Mouse (Mus musculus) embryonic fibroblast, embryonic 13.5 days (primary cell): ENCODE measurements around the gene Clba1. TPM values are rescaled to one million over a fixed set of nuclear protein-coding genes. Genes with fewer than 3 reads are reported as not detected.
A peak's percentile ranks its signal among the peaks of the same experiment; 100 is the strongest.

ENCODE experiments used
- H3K27ac ChIP-seq: 2 replicates; pipeline ENCODE4 v1.5.1; 2012; ENCODE audit warnings: low read length, control low read depth, inconsistent platforms; ENCODE audit not compliant: insufficient read depth
- H3K4me1 ChIP-seq: 2 replicates; pipeline ENCODE4 v1.6.1; 2011; ENCODE audit warnings: low read length; ENCODE audit not compliant: control insufficient read depth, insufficient read depth
- H3K4me3 ChIP-seq: 2 replicates; pipeline ENCODE4 v1.5.1; 2011; ENCODE audit warnings: mild to moderate bottlenecking, control low read depth, low read length; ENCODE audit not compliant: insufficient read depth
- CTCF ChIP-seq: IDR thresholded peaks from 2 replicates; pipeline ENCODE4 v1.5.1; 2011; ENCODE audit warnings: mild to moderate bottlenecking, control low read depth, low read length, moderate library complexity, borderline replicate concordance; ENCODE audit not compliant: insufficient read depth
- POLR2A ChIP-seq: IDR thresholded peaks from 2 replicates; pipeline ENCODE4 v1.6.1; 2011; ENCODE audit warnings: low read depth, mild to moderate bottlenecking, control low read depth, low read length, moderate library complexity
- polyA plus RNA-seq: library from polyadenylated mRNA; stranded (reverse); fragments of >200 nt; gene quantifications from 2 replicates; pipeline ENCODE4 v1.2.4, GENCODE M21; 2011; ENCODE audit warnings: low read depth; ENCODE audit not compliant: missing spikeins, insufficient read length

Gene Clba1
- polyA plus RNA-seq, 1 experiment, result 13.0 TPM

- Histone ChIP-seq H3K4me3 (no peak overlapping the region), H3K27ac (no peak overlapping the region), H3K4me1 (no peaks in the 10 kb centered on the region)
- TF ChIP-seq CTCF (no peak), POLR2A (no peak)
Measured at GRCm38 (mm10) chr12:112768166-112768565, 40.6 kb upstream of the Clba1 start.

- Histone ChIP-seq H3K4me1 (no peaks in the 10 kb centered on the region), H3K27ac (no peak overlapping the region), H3K4me3 (no peak overlapping the region)
- TF ChIP-seq CTCF (no peak), POLR2A (no peak)
Measured at GRCm38 (mm10) chr12:112769031-112769430, 39.7 kb upstream of the Clba1 start.

GRCm38 (mm10) chr12:112769751-112770150, 39.0 kb upstream of the Clba1 start:
- no peaks in the 10 kb centered on the region for H3K4me1 ChIP-seq
- H3K27ac ChIP-seq, result no peak overlapping the region
- no peak for TF ChIP-seq CTCF
- TF ChIP-seq POLR2A, result no peak
- H3K4me3 ChIP-seq, result no peak overlapping the region

GRCm38 (mm10) chr12:112770396-112770795, 38.3 kb upstream of the Clba1 start:
- Histone ChIP-seq H3K4me1 (no peaks in the 10 kb centered on the region), H3K27ac (no peak overlapping the region), H3K4me3 (no peak overlapping the region)
- TF ChIP-seq POLR2A (no peak), CTCF (no peak)

GRCm38 (mm10) chr12:112772306-112772705, 36.4 kb upstream of the Clba1 start:
- no peak overlapping the region for H3K27ac ChIP-seq
- TF ChIP-seq CTCF, result no peak
- no peak for TF ChIP-seq POLR2A
- H3K4me3 ChIP-seq, result no peak overlapping the region
- H3K4me1 ChIP-seq, result no peaks in the 10 kb centered on the region

GRCm38 (mm10) chr12:112773366-112773765, 35.4 kb upstream of the Clba1 start:
- Histone ChIP-seq H3K27ac (no peak overlapping the region), H3K4me1 (no peaks in the 10 kb centered on the region), H3K4me3 (no peak overlapping the region)
- TF ChIP-seq POLR2A (no peak), CTCF (no peak)

GRCm38 (mm10) chr12:112774026-112774425, 34.7 kb upstream of the Clba1 start:
- Histone ChIP-seq H3K27ac (no peak overlapping the region), H3K4me1 (no peaks in the 10 kb centered on the region), H3K4me3 (no peak overlapping the region)
- TF ChIP-seq POLR2A, result no peak
- no peak for TF ChIP-seq CTCF

- no peak for TF ChIP-seq CTCF
- no peak for TF ChIP-seq POLR2A
Measured at GRCm38 (mm10) chr12:112774481-112774880, 34.3 kb upstream of the Clba1 start.

GRCm38 (mm10) chr12:112791026-112791425, 17.7 kb upstream of the Clba1 start:
- Histone ChIP-seq H3K4me3 (no peak overlapping the region), H3K27ac (no peak overlapping the region), H3K4me1 (peaks cover 9% of the 10 kb centered on the region; the same call in 1 of the 2 replicates)
- TF ChIP-seq CTCF (no peak), POLR2A (0 out of 2 replicates have a peak, but pooled peaks have one; percentile 3)

More at GRCm38 (mm10) chr12:112774481-112774880, 34.3 kb upstream of the Clba1 start:
- no peaks in the 10 kb centered on the region for H3K4me1 ChIP-seq
- no peak overlapping the region for H3K4me3 ChIP-seq
- no peak overlapping the region for H3K27ac ChIP-seq

GRCm38 (mm10) chr12:112793601-112794355, 15.0 kb upstream of the Clba1 start:
- Histone ChIP-seq H3K4me3 (peak overlapping the region; percentile 73), H3K27ac (peak overlapping the region; percentile 98), H3K4me1 (peaks cover 27% of the 10 kb centered on the region)
- no peak for TF ChIP-seq CTCF
- peak; percentile 61; the same call in 1 of the 2 replicates for TF ChIP-seq POLR2A

- Histone ChIP-seq H3K4me1 (peaks cover 30% of the 10 kb centered on the region), H3K4me3 (peak overlapping the region; percentile 73), H3K27ac (peak overlapping the region; percentile 98)
- TF ChIP-seq CTCF (no peak), POLR2A (peak; percentile 59)
Measured at GRCm38 (mm10) chr12:112794356-112794816, 14.4 kb upstream of the Clba1 start.
